11 mouse cellular contexts compared by ENCODE assay signal in the genomic region with DNA sequence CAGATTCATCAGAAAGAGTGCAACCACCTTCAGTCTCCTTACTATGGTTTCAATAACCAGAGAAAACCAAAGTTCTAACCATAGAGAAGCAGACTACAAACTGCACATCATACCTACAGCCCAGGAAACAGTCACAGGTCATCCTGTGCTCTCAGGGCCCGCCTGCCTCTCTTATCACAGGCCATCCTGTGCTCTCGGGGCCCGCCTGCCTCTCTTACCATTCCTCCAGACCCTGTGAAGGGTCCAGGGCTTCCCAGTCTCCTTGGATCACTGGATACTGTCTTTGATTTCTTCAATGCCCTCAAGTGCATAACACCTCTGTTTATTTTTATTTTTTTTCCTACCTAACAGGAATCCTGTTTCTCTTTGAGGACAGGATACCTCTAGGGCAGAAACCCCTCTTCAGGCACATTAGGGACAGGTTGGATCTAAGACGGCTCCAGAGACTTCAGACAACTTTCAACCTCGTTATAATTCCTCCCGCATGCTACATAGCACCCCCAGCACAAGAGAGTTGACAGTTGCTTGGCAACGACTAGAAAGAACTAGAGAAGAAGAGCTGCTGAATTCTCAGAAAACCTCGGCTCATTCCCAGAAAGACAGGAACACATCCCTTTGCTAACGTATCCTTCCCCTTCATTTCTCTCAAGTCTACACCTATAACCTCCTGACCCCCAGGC.
DNase-seq lines count a peak whose midpoint lies in the region; ATAC-seq and TF ChIP-seq lines count a peak whose summit lies in the region.
"Had no signal": no experiment of that assay in that cellular context is flagged by ENCODE, and none has a peak within 500 bp of the region (broad histone marks: within the 10 kb centered on the region; RNA-seq: fewer than 3 reads in every experiment).

No protein-coding gene starts in this region.

- no peak overlapping the region for H3K4me3 ChIP-seq in forebrain, embryonic 14.5 days (ENCODE audit: low read depth, low read length)
- no peak overlapping the region for H3K4me3 ChIP-seq in hindbrain, embryonic 16.5 days (ENCODE audit: low read length)
- H3K4me3 ChIP-seq in midbrain, postnatal 0 days (ENCODE audit: low read depth, low read length): no peak overlapping the region

- H3K4me1 ChIP-seq in forebrain, embryonic 14.5 days (ENCODE audit: control insufficient read depth, insufficient read depth, low read length): peaks cover 14% of the 10 kb centered on the region; the same call in 1 of the 2 replicates
- H3K4me1 ChIP-seq in hindbrain, embryonic 16.5 days (ENCODE audit: control insufficient read depth, insufficient read depth, low read depth, low read length): peaks cover 7% of the 10 kb centered on the region
- H3K4me1 ChIP-seq in midbrain, postnatal 0 days (ENCODE audit: insufficient read depth, low read length): peaks cover 10% of the 10 kb centered on the region

- peak; percentile 75; the same call in 1 of the 2 replicates for ATAC-seq in forebrain, embryonic 14.5 days
- ATAC-seq in hindbrain, embryonic 16.5 days: peak; percentile 91
- peak; percentile 91 for ATAC-seq in midbrain, postnatal 0 days (ENCODE audit: low FRiP score)
- ATAC-seq in erythroblast, adult 5-6 weeks (replicated peaks; ENCODE audit: low FRiP score, poor library complexity, severe bottlenecking): no peak

- TF ChIP-seq CTCF in midbrain, postnatal 0 days (IDR thresholded peaks at IDR 0.05): no peak

- no peak overlapping the region for H3K4me2 ChIP-seq in forebrain, embryonic 14.5 days (ENCODE audit: low read length)
- no peak overlapping the region for H3K4me2 ChIP-seq in hindbrain, embryonic 16.5 days (ENCODE audit: low read length)
- H3K4me2 ChIP-seq in midbrain, postnatal 0 days (ENCODE audit: low read depth, low read length, poor library complexity, severe bottlenecking): no peak overlapping the region

- H3K27me3 ChIP-seq in forebrain, embryonic 14.5 days (replicated peaks; ENCODE audit: control insufficient read depth, insufficient read depth, low read length): no peaks in the 10 kb centered on the region
- no peaks in the 10 kb centered on the region for H3K27me3 ChIP-seq in hindbrain, embryonic 16.5 days (replicated peaks; ENCODE audit: control insufficient read depth, insufficient read depth, low read length)
- H3K27me3 ChIP-seq in midbrain, postnatal 0 days (ENCODE audit: insufficient read depth, low read length): no peaks in the 10 kb centered on the region

- intact Hi-C loops in heart, postnatal 36 days (cut with DNase I): no loop called here
- intact Hi-C loops in heart, postnatal 14 days (cut with DNase I): no loop called here

- no peaks in the 10 kb centered on the region for H3K9me3 ChIP-seq in forebrain, embryonic 14.5 days (replicated peaks; ENCODE audit: control insufficient read depth, low read length)
- H3K9me3 ChIP-seq in hindbrain, embryonic 16.5 days (ENCODE audit: control insufficient read depth, low read length): no peaks in the 10 kb centered on the region
- no peaks in the 10 kb centered on the region for H3K9me3 ChIP-seq in midbrain, postnatal 0 days (ENCODE audit: low read length)

- H3K9ac ChIP-seq in forebrain, embryonic 14.5 days (ENCODE audit: low read length): no peak overlapping the region
- no peak overlapping the region for H3K9ac ChIP-seq in hindbrain, embryonic 16.5 days (ENCODE audit: low read depth, low read length)
- no peak overlapping the region for H3K9ac ChIP-seq in midbrain, postnatal 0 days (replicated peaks; ENCODE audit: low read length, poor library complexity, severe bottlenecking)
- H3K9ac ChIP-seq: liver, embryonic 14.5 days had no signal

- H3K36me3 ChIP-seq in forebrain, embryonic 14.5 days (ENCODE audit: control insufficient read depth, insufficient read depth, low read length): no peaks in the 10 kb centered on the region
- no peaks in the 10 kb centered on the region for H3K36me3 ChIP-seq in hindbrain, embryonic 16.5 days (ENCODE audit: control insufficient read depth, insufficient read depth, low read length)
- H3K36me3 ChIP-seq in midbrain, postnatal 0 days (ENCODE audit: insufficient read depth, low read length): no peaks in the 10 kb centered on the region

- no peak overlapping the region for H3K27ac ChIP-seq in forebrain, embryonic 14.5 days (ENCODE audit: low read depth, low read length)
- H3K27ac ChIP-seq in hindbrain, embryonic 16.5 days (ENCODE audit: low read depth, low read length): peak overlapping the region; percentile 69
- peak overlapping the region; percentile 72 for H3K27ac ChIP-seq in midbrain, postnatal 0 days (ENCODE audit: low read depth, low read length)
- H3K27ac ChIP-seq: liver, embryonic 14.5 days had no signal

- DNase-seq in layer of hippocampus, adult 8-10 months (ENCODE audit: low spot score in 2 of 2): peak; percentile 9 to 17
- DNase-seq in layer of hippocampus, adult 9-10 months (ENCODE audit: low spot score): no peak
- peak; percentile 77 for DNase-seq in forebrain, embryonic 14.5 days (ENCODE audit: low spot score)
- DNase-seq in midbrain, postnatal 0 days (ENCODE audit: low spot score): peak; percentile 83
- no peak for DNase-seq in heart, postnatal 36 days
- DNase-seq in heart, postnatal 14 days: no peak
- DNase-seq: heart, postnatal 10 days; thymus, postnatal 25 days had no signal

- 32% methylated on average over 9 of the region's 9 CpGs for WGBS in forebrain, embryonic 14.5 days
- 39% methylated on average over 9 of the region's 9 CpGs for WGBS in hindbrain, embryonic 16.5 days
- 24% methylated on average over 9 of the region's 9 CpGs for WGBS in midbrain, postnatal 0 days

Comparison
In these comparisons a context has a peak if more than half of its experiments do, and no peak if none do; other contexts are left out.
1. DNase-seq: peak in layer of hippocampus, adult 8-10 months (2 of 2), forebrain, embryonic 14.5 days (single experiment) and midbrain, postnatal 0 days (single experiment); none in layer of hippocampus, adult 9-10 months (single experiment), heart, postnatal 36 days (0 of 2) and heart, postnatal 14 days (0 of 2).